Mouse (Mus musculus) skeletal muscle tissue, adult 2 months (tissue): ENCODE results near the gene Cacnb4.

Experiments used
- DNase-seq: peaks from one replicate; pipeline ENCODE4 v3.0.0-alpha.2; 2012; ENCODE audit warnings: low read depth, low spot score

Gene Cacnb4

GRCm38 (mm10) chr2:52570171-52570570, 106.5 kb downstream of the Cacnb4 start:
- no peak for DNase-seq

- no peak for DNase-seq
These were observed 108.5 kb downstream of the Cacnb4 start for GRCm38 (mm10) chr2:52568131-52568530.

GRCm38 (mm10) chr2:52567421-52567820, 109.2 kb downstream of the Cacnb4 start:
- DNase-seq: peak; percentile 69

- no peak for DNase-seq
These were observed 113.4 kb downstream of the Cacnb4 start for GRCm38 (mm10) chr2:52563277-52563676.

- DNase-seq: no peak
These were observed 114.3 kb downstream of the Cacnb4 start for GRCm38 (mm10) chr2:52562356-52562755.

- DNase-seq: no peak
These were observed 115.5 kb downstream of the Cacnb4 start for GRCm38 (mm10) chr2:52561137-52561536.

GRCm38 (mm10) chr2:52560266-52560665, 116.4 kb downstream of the Cacnb4 start:
- DNase-seq: no peak

- no peak for DNase-seq
These were observed 118.2 kb downstream of the Cacnb4 start for GRCm38 (mm10) chr2:52558411-52558810.

GRCm38 (mm10) chr2:52557503-52558275, 118.9 kb downstream of the Cacnb4 start:
- DNase-seq: no peak

GRCm38 (mm10) chr2:52556961-52557326, 119.7 kb downstream of the Cacnb4 start:
- no peak for DNase-seq

- no peak for DNase-seq
These were observed 120.2 kb downstream of the Cacnb4 start for GRCm38 (mm10) chr2:52556298-52556960.

- DNase-seq: no peak
These were observed 128.2 kb downstream of the Cacnb4 start for GRCm38 (mm10) chr2:52548401-52548800.

GRCm38 (mm10) chr2:52547331-52547730, 129.3 kb downstream of the Cacnb4 start:
- DNase-seq: no peak

GRCm38 (mm10) chr2:52544527-52544926, 132.1 kb downstream of the Cacnb4 start:
- DNase-seq: no peak

- DNase-seq: no peak
These were observed 135.6 kb downstream of the Cacnb4 start for GRCm38 (mm10) chr2:52541068-52541467.

- DNase-seq: no peak
These were observed 137.3 kb downstream of the Cacnb4 start for GRCm38 (mm10) chr2:52539318-52539717.

- DNase-seq: peak; percentile 57
These were observed 139.0 kb downstream of the Cacnb4 start for GRCm38 (mm10) chr2:52537645-52538044.

GRCm38 (mm10) chr2:52537155-52537554, 139.5 kb downstream of the Cacnb4 start:
- DNase-seq: peak; percentile 55

GRCm38 (mm10) chr2:52536511-52536910, 140.1 kb downstream of the Cacnb4 start:
- peak; percentile 85 for DNase-seq

GRCm38 (mm10) chr2:52533696-52534095, 142.9 kb downstream of the Cacnb4 start:
- DNase-seq: peak; percentile 47

GRCm38 (mm10) chr2:52530521-52530920, 146.1 kb downstream of the Cacnb4 start:
- no peak for DNase-seq

GRCm38 (mm10) chr2:52529245-52529644, 147.4 kb downstream of the Cacnb4 start:
- no peak for DNase-seq
